Mouse (Mus musculus): Measurements from ENCODE around the gene Gm12569. TPM values are rescaled to one million over a fixed set of nuclear protein-coding genes. Genes with fewer than 3 reads are reported as not detected.

Gm12569 gene
- polyA plus RNA-seq (2017; shearing (Covaris generic)): not detected

DNA sequence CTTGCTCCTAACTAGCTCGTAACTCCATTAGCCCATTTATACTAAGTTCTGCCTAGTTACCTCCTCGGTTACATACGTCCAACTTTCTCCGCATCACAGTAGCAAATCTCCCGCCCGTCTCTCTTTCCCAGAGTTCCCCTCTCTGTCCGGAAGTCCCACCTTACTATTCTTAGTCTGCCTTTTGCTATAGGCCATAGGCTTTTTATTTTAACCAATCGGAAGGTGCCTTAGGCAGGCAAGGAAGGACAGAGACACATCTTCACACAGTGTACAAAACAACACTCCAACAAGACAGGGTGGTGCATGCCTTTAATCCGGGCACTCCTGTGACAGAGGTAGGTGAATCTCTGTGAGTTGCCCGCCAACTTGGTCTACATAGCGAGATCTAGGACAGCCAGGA is at the start of gene Gm12569:
Gm12569 (plus strand) TSS at position 166 of the 400 bp plus-strand sequence.

DNA sequence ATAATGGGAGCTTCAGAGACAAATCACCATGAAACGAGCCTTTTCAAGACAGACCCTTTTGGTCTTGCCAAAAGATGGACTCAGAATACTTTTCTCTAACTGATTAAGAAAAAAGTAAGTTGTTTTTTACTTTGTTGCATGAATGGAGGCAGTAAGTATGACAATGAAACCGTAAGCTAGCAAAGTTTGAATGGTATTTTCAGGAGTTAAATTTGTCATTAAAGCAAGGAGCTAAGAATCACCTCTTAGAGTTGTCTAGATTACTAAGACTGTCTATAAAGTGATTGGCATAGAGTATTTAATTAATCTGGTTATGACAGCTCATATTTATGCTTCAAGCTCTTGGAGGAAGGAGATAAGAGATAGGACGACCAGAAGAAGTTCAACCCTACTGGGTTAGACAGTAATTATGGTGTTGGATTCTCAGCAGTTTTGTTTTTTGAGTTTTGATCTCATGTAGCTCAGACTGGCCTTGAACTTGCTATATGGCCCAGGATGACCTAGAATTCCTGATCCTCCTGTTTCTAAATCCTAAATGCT is 41.5 kb downstream of the Gm12569 start, which contains the start of gene Clk4:
Clk4 (plus strand) TSS at position 51 of the 540 bp plus-strand sequence.

DNA sequence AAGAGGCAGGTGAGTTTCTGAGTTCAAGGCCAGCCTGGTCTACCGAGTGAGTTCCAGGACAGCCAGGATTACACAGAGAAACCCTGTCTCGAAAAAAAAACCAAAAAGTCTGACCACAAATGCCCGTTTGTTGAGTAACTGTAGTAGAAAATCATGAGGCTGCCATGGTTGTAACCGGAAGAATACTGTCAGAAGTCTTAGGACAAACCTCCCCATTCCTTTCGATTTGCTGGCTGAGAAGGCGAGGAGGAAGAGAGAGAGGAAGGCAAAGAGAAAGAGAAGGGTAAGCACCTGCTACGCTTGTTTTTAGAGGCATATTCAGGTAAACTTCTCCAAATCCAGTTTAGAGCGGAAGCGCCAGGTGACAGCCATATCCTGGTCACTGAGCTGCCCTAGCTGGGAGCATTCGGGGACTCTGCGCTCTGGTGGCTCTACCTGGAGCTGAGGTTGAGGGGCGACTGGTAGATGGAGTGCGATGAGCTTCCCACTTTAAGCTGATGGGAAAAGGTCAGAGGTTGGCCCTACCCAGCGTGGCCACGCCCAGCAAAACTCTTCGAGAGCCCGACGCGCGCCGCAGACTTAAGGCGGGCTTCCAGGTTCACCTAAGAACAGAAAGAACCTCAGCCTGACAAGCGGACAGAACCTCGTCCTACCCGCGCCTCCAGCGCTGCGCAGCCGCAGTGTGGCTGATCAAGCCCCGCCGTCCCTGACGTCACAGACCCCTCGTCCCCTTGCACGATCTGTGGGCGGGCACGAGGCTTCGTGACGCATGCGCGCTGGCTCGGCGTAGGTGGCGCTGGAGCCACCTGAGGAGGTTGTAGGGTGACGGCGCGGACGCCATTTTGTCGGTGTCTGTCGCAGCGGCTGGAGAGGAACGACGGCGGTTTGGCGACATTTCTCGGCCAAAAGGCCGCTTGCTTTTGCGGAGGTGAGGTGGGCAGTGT is 42.3 kb downstream of the Gm12569 start, which contains the start of gene BC049762:
BC049762 (minus strand) TSS at position 705 of the 944 bp plus-strand sequence.

Other genes with a start within 250 kb of the Gm12569 start
- gene Olfr1377, start 238.5 kb upstream of the Gm12569 start, polyA plus RNA-seq (2017; shearing (Covaris generic)): not detected
- not detected for gene Olfr51, start 216.9 kb upstream of the Gm12569 start, polyA plus RNA-seq (2017; shearing (Covaris generic))
- gene Olfr54, start 206.2 kb upstream of the Gm12569 start, polyA plus RNA-seq (2017; shearing (Covaris generic)): 0.10 TPM
- not detected for gene Olfr1375, start 172.4 kb upstream of the Gm12569 start, polyA plus RNA-seq (2017; shearing (Covaris generic))
- gene Zfp354a, start 161.2 kb upstream of the Gm12569 start, polyA plus RNA-seq (2017; shearing (Covaris generic)): not detected
- 244 TPM for gene Clk4, start 41.3 kb downstream of the Gm12569 start, polyA plus RNA-seq (2017; shearing (Covaris generic))
- gene BC049762, start 42.6 kb downstream of the Gm12569 start, polyA plus RNA-seq (2017; shearing (Covaris generic)): not detected
- 2.2 TPM for gene Col23a1, start 69.4 kb downstream of the Gm12569 start, polyA plus RNA-seq (2017; shearing (Covaris generic))